Mouse (Mus musculus) lung, embryonic 15.5 days (tissue): Measurements from ENCODE around the gene Pafah1b3. TPM values are rescaled to one million over a fixed set of nuclear protein-coding genes. Genes with fewer than 3 reads are reported as not detected.

Source experiments
- polyA plus RNA-seq: library from polyadenylated mRNA; unstranded; fragments of >200 nt; fragmentation: Nextera tagmentation; extraction: Ambion mirVana; gene quantifications from 2 replicates; pipeline ENCODE4 v1.2.1, GENCODE M21; 2015

Gene Pafah1b3
- polyA plus RNA-seq, 1 experiment from 2014 or later, result 174 TPM

Other genes with a start within 250 kb of the Pafah1b3 start
- gene Grik5, start 225.6 kb downstream of the Pafah1b3 start, polyA plus RNA-seq, result 3.8 and 4.2 TPM in 2 replicates
- 29.8 and 30.4 TPM in 2 replicates for gene Zfp574, start 225.4 kb downstream of the Pafah1b3 start, polyA plus RNA-seq
- gene Pou2f2, start 118.3 kb downstream of the Pafah1b3 start, polyA plus RNA-seq, result 0.31 and 0.55 TPM in 2 replicates
- 9.6 and 11.2 TPM in 2 replicates for gene Dedd2, start 77.4 kb downstream of the Pafah1b3 start, polyA plus RNA-seq
- 3.0 and 3.6 TPM in 2 replicates for gene Zfp526, start 76.6 kb downstream of the Pafah1b3 start, polyA plus RNA-seq
- 9.8 and 10.7 TPM in 2 replicates for gene Gsk3a, start 60.1 kb downstream of the Pafah1b3 start, polyA plus RNA-seq
- gene Erf, start 47.2 kb downstream of the Pafah1b3 start, polyA plus RNA-seq, result 18.8 and 20.3 TPM in 2 replicates
- 29.5 and 30.3 TPM in 2 replicates for gene Cic, start 30.3 kb downstream of the Pafah1b3 start, polyA plus RNA-seq
- 0.27 and 0.38 TPM in 2 replicates for gene Prr19, start 3.4 kb upstream of the Pafah1b3 start, polyA plus RNA-seq
- 0.22 and 0.25 TPM in 2 replicates for gene Tmem145, start 8.1 kb upstream of the Pafah1b3 start, polyA plus RNA-seq
- 12.7 and 13.5 TPM in 2 replicates for gene Megf8, start 19.2 kb upstream of the Pafah1b3 start, polyA plus RNA-seq
- 0.52 and 0.57 TPM in 2 replicates for gene Cnfn, start 71.7 kb upstream of the Pafah1b3 start, polyA plus RNA-seq
- gene Lipe, start 100.7 kb upstream of the Pafah1b3 start, polyA plus RNA-seq, result 9.3 and 9.4 TPM in 2 replicates
- gene Cxcl17, start 114.9 kb upstream of the Pafah1b3 start, polyA plus RNA-seq, result 0.21 and 0.34 TPM in 2 replicates
- gene Ceacam1, start 179.6 kb upstream of the Pafah1b3 start, polyA plus RNA-seq, result 5.3 and 5.8 TPM in 2 replicates
- 0.08 and 0.16 TPM in 2 replicates for gene Ceacam2, start 241.9 kb upstream of the Pafah1b3 start, polyA plus RNA-seq